Mouse (Mus musculus) neural tube, embryonic 10.5 days (tissue): ENCODE results near the gene Chn1.

Experiments
- DNase-seq: peaks from one replicate; pipeline ENCODE4 v3.0.0-alpha.2; 2017; ENCODE audit warnings: low spot score; ENCODE audit errors: extremely low spot score

The Chn1 gene

GRCm38 (mm10) chr2:73746375-73746770 is 28.8 kb downstream of the Chn1 start:
- no peak for DNase-seq

GRCm38 (mm10) chr2:73745647-73746374 is 29.3 kb downstream of the Chn1 start:
- DNase-seq = no peak

- DNase-seq = no peak
Observed at GRCm38 (mm10) chr2:73741286-73741685, 33.9 kb downstream of the Chn1 start.

- no peak for DNase-seq
Observed at GRCm38 (mm10) chr2:73727868-73728267, 47.3 kb downstream of the Chn1 start.

- no peak for DNase-seq
Observed at GRCm38 (mm10) chr2:73724934-73725333, 50.2 kb downstream of the Chn1 start.

- no peak for DNase-seq
Observed at GRCm38 (mm10) chr2:73721821-73722220, 53.3 kb downstream of the Chn1 start.

GRCm38 (mm10) chr2:73712481-73712880 is 62.7 kb downstream of the Chn1 start:
- DNase-seq = no peak

- no peak for DNase-seq
Observed at GRCm38 (mm10) chr2:73693045-73693444, 82.1 kb downstream of the Chn1 start.

- DNase-seq = no peak
Observed at GRCm38 (mm10) chr2:73690783-73691604, 84.2 kb downstream of the Chn1 start.

GRCm38 (mm10) chr2:73682500-73682899 is 92.6 kb downstream of the Chn1 start:
- DNase-seq = no peak

- no peak for DNase-seq
Observed at GRCm38 (mm10) chr2:73680425-73681027, 94.6 kb downstream of the Chn1 start.

- DNase-seq = no peak
Observed at GRCm38 (mm10) chr2:73668608-73669007, 106.5 kb downstream of the Chn1 start.

- no peak for DNase-seq
Observed at GRCm38 (mm10) chr2:73660566-73661134, 114.5 kb downstream of the Chn1 start.

GRCm38 (mm10) chr2:73659726-73660565 is 115.2 kb downstream of the Chn1 start:
- DNase-seq = peak; percentile 32

GRCm38 (mm10) chr2:73659041-73659440 is 116.1 kb downstream of the Chn1 start:
- DNase-seq = no peak

- no peak for DNase-seq
Observed at GRCm38 (mm10) chr2:73657961-73658360, 117.2 kb downstream of the Chn1 start.

- DNase-seq = no peak
Observed at GRCm38 (mm10) chr2:73657151-73657550, 118.0 kb downstream of the Chn1 start.

- DNase-seq = no peak
Observed at GRCm38 (mm10) chr2:73655663-73656062, 119.5 kb downstream of the Chn1 start.

GRCm38 (mm10) chr2:73654892-73655243 is 120.3 kb downstream of the Chn1 start:
- DNase-seq = no peak

GRCm38 (mm10) chr2:73654059-73654891 is 120.9 kb downstream of the Chn1 start:
- no peak for DNase-seq
